Mouse (Mus musculus) gonadal fat pad, adult 2 months (tissue): ENCODE results near the gene Lrrc3b. TPM values are rescaled to one million over a fixed set of nuclear protein-coding genes. Genes with fewer than 3 reads are reported as not detected.

Experiments used
- DNase-seq: peaks from one replicate; pipeline ENCODE4 v3.0.0-alpha.2; 2012; ENCODE audit warnings: low read depth
- polyA plus RNA-seq: library from polyadenylated mRNA; depleted of rRNA; stranded (reverse); fragments of >200 nt; gene quantifications from 2 replicates; pipeline ENCODE4 v1.2.3, GENCODE M21; 2012

Gene Lrrc3b
- polyA plus RNA-seq, 1 experiment = 2.3 TPM

DNA sequence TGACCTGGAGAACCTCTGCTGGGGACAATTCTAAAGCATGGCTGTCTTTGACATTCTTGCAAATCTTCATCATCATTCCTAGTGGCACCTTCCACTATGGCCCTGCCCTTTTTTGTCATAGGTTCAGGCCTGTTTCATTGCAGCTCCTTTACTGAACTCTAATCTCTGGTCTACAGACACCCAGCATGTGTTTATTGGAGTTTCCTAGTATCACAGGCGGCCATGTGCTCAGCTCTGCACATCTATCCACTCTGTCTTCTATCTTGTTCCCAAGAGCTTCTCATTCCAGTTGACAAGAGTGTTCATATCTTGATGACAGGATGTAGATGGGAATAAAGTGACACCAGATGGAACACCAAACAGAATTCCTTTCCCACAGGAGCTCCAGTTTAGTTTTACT, 108.6 kb downstream of the Lrrc3b start:
- no peak for DNase-seq

DNA sequence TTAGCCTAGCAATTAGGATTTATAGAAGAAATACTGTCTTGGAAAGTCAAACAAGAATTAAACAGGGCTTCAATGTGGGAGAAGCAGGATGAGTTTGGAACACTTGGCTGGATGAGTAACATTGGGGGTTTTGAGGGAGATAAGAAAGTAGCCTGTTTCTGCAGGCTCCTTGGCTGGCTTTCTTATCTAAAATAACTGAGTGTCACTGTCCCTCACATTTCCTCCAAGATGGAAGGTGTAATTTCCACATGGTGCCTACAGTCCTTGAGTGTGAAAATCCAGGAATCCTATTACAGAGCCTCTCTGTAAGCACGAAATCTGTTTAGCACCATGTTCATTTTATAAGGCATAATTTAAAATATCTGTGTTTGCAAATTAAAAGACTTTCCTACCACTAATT, 112.9 kb downstream of the Lrrc3b start:
- DNase-seq = no peak

DNA sequence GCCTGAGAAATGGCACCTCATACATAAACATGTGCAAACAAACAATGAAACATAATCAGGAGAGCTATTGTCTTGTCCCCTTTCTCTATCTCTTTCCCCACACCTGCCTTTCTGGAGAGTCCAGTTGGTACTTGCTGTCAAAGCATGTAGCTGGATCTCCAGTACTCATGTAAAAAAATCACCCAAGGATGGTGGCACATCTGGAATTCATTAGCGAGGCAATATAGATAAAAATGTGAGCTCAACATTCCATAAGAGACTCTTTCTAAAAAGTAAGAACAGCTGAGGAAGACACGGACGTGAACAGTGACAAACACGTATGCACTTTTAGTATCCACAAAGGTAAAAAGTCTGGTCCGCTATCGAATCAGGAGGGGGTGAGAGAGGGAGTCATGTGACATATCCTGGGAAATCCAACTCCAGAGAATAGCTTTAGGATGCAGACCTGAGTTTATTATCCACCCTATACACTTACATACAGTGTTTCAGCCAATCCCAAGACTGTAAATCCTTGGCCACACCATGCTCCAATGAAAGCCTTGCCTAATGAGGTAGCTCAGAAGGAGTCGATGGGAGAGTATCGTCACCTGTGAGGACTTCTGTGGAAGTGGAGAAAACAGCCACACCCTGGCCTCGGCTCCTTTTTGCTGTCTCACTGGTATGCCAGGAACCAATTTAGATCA, 116.2 kb downstream of the Lrrc3b start:
- no peak for DNase-seq

DNA sequence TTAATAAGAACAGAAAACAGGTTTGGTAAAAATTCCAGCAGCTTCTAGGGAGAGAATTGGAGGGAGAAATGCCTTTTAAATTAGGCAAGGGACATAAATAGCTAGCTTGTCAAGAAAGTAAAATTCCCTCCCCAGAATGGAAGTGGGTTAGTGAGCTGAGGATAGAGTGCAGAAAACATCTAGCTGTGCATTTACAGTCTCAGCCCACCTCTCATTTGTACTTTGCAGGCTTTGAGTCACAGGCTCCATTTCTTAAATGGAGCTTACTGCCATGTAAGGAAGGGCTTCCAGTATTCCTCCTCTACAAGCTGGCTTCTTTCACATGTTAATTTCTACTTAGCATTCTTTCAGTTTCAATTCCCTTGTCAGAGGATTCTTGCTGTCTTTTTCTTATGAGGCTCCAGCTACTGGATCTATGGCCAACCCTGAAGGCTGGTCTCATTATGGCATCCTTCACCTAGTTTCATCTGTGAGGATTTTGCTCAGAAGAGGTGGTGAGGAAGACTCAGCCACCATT, 119.3 kb downstream of the Lrrc3b start:
- no peak for DNase-seq

DNA sequence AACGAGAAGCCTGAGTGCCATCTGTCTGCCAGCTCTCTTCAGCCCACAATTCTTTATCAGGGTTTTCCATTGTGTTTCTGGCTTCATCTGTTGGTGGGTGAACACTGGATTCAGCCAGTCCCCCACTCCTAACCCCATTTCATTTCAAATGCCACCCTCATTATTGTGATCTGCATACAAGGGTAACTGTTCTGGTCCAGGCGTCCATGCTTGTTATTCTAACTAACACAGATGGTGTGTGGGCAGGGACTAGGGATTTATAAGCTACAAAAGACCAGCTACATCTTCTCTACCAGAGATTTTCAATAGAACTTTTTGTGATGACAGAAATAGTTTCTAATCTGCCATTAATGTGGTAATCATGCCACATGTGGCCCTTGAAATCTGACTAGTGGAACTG, 130.2 kb downstream of the Lrrc3b start:
- no peak for DNase-seq
